8 mouse cellular contexts compared by ENCODE assay signal in the genomic region with DNA sequence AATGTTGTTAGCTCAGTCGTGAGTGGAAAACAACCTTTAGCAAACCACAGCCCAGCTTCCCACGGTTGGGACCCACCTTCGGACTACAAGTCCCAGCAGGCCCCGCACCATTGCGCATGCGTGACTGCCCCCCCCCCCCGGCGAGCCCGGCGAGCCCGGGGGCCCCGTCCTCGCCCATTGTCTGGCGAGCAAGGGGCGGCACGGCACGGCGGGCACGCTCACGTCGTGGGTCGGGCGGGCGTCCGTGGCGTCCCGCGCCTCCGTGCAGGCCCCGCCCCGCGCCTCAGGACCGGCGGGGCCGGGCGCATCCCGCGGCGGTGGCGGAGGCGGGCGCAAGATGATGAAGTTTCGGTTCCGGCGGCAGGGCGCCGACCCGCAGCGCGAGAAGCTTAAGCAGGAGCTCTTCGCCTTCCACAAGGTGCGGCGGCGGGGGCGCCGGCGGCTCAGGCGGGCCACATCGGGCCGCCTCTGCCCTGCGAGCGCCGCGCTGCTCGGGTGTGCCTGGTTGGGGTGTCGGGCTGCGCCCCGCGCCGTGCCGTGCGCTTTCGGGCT. TPM values are rescaled to one million over a fixed set of nuclear protein-coding genes. Genes with fewer than 3 reads are reported as not detected.
A peak's percentile ranks its signal among the peaks of the same experiment; 100 is the strongest.
DNase-seq lines count a peak whose midpoint lies in the region; ATAC-seq and TF ChIP-seq lines count a peak whose summit lies in the region.

Gene Llgl1, plus strand, starts transcription at position 200 of the 552 bp plus-strand sequence.

- no peaks in the 10 kb centered on the region for H3K9me3 ChIP-seq in E14TG2a.4 (ENCODE audit: low read length)
- no peaks in the 10 kb centered on the region for H3K9me3 ChIP-seq in forebrain, embryonic 12.5 days
- H3K9me3 ChIP-seq in heart, postnatal 0 days (replicated peaks; ENCODE audit: control insufficient read depth, low read length) = no peaks in the 10 kb centered on the region
- no peaks in the 10 kb centered on the region for H3K9me3 ChIP-seq in liver, postnatal 0 days (ENCODE audit: low read length)
- H3K9me3 ChIP-seq in neural tube, embryonic 14.5 days (ENCODE audit: control insufficient read depth, low read length) = no peaks in the 10 kb centered on the region

- peaks cover 9% of the 10 kb centered on the region for H3K27me3 ChIP-seq in E14TG2a.4 (ENCODE audit: insufficient read depth, low read length)
- no peaks in the 10 kb centered on the region for H3K27me3 ChIP-seq in forebrain, embryonic 12.5 days
- H3K27me3 ChIP-seq in heart, postnatal 0 days (ENCODE audit: control insufficient read depth, insufficient read depth, low read length) = no peaks in the 10 kb centered on the region
- no peaks in the 10 kb centered on the region for H3K27me3 ChIP-seq in liver, postnatal 0 days (ENCODE audit: insufficient read depth, low read length)
- no peaks in the 10 kb centered on the region for H3K27me3 ChIP-seq in neural tube, embryonic 14.5 days (ENCODE audit: control insufficient read depth, insufficient read depth, low read length)

- H3K9ac ChIP-seq in forebrain, embryonic 12.5 days = peak within 1 kb of the TSS; percentile 93
- peak within 1 kb of the TSS; percentile 88 for H3K9ac ChIP-seq in heart, postnatal 0 days (replicated peaks; ENCODE audit: low read depth, low read length)
- peak within 1 kb of the TSS; percentile 84 for H3K9ac ChIP-seq in liver, postnatal 0 days (replicated peaks)
- H3K9ac ChIP-seq in neural tube, embryonic 14.5 days (replicated peaks; ENCODE audit: low read depth, low read length) = peak within 1 kb of the TSS; percentile 86

- under 1% methylated on average over 60 of the region's 73 CpGs for WGBS in forebrain, embryonic 12.5 days
- under 1% methylated on average over 67 of the region's 73 CpGs for WGBS in heart, postnatal 0 days
- under 1% methylated on average over 46 of the region's 73 CpGs for WGBS in liver, postnatal 0 days (ENCODE audit: insufficient replicate concordance)
- under 1% methylated on average over 47 of the region's 73 CpGs for WGBS in neural tube, embryonic 14.5 days

- H3K4me2 ChIP-seq in forebrain, embryonic 12.5 days = peak within 1 kb of the TSS; percentile 67
- H3K4me2 ChIP-seq in heart, postnatal 0 days (ENCODE audit: low read depth, low read length) = peak within 1 kb of the TSS; percentile 75
- peak within 1 kb of the TSS; percentile 76 for H3K4me2 ChIP-seq in liver, postnatal 0 days (ENCODE audit: low read depth, low read length)
- peak within 1 kb of the TSS; percentile 93 for H3K4me2 ChIP-seq in neural tube, embryonic 14.5 days (ENCODE audit: low read depth, low read length)

- TF ChIP-seq CTCF in E14TG2a.4 (conservative IDR thresholded peaks at IDR 0.05; ENCODE audit: low read length) = no peak
- TF ChIP-seq CTCF in heart, postnatal 0 days (IDR thresholded peaks at IDR 0.05; ENCODE audit: low read depth) = no peak
- no peak for TF ChIP-seq CTCF in liver, postnatal 0 days (IDR thresholded peaks at IDR 0.05; ENCODE audit: low read depth)

- TF ChIP-seq EP300 in heart, postnatal 0 days (IDR thresholded peaks at IDR 0.05; ENCODE audit: low read depth) = no peak
- no peak for TF ChIP-seq EP300 in liver, postnatal 0 days (IDR thresholded peaks at IDR 0.05; ENCODE audit: low read depth)

- peak; percentile 89 for ATAC-seq in forebrain, embryonic 12.5 days (ENCODE audit: low FRiP score)
- ATAC-seq in heart, postnatal 0 days (ENCODE audit: insufficient read depth, low read depth) = peak; percentile 87
- ATAC-seq in liver, postnatal 0 days = peak; percentile 94
- ATAC-seq in neural tube, embryonic 14.5 days (ENCODE audit: low read depth) = peak; percentile 90

- H3K4me1 ChIP-seq in E14TG2a.4 (replicated peaks; ENCODE audit: low read depth, low read length) = peaks cover 58% of the 10 kb centered on the region
- H3K4me1 ChIP-seq in forebrain, embryonic 12.5 days = peaks cover 46% of the 10 kb centered on the region
- H3K4me1 ChIP-seq in heart, postnatal 0 days (ENCODE audit: control insufficient read depth, insufficient read depth) = peaks cover 17% of the 10 kb centered on the region
- peaks cover 22% of the 10 kb centered on the region for H3K4me1 ChIP-seq in liver, postnatal 0 days (ENCODE audit: insufficient read depth)
- H3K4me1 ChIP-seq in neural tube, embryonic 14.5 days (ENCODE audit: control insufficient read depth, insufficient read depth, low read length) = peaks cover 35% of the 10 kb centered on the region

- peaks cover 27% of the 10 kb centered on the region for H3K36me3 ChIP-seq in E14TG2a.4 (ENCODE audit: insufficient read depth, low read length)
- peaks cover 19% of the 10 kb centered on the region for H3K36me3 ChIP-seq in forebrain, embryonic 12.5 days (replicated peaks)
- no peaks in the 10 kb centered on the region for H3K36me3 ChIP-seq in heart, postnatal 0 days (replicated peaks; ENCODE audit: control insufficient read depth, insufficient read depth, low read length)
- H3K36me3 ChIP-seq in liver, postnatal 0 days (replicated peaks; ENCODE audit: insufficient read depth, low read length) = no peaks in the 10 kb centered on the region
- 0 out of 2 replicates have a peak, but pooled peaks cover under 1% of the 10 kb centered on the region for H3K36me3 ChIP-seq in neural tube, embryonic 14.5 days (ENCODE audit: control insufficient read depth, insufficient read depth, low read length)

- H3K4me3 ChIP-seq in E14TG2a.4 (replicated peaks; ENCODE audit: low read length) = peak within 1 kb of the TSS; percentile 91
- H3K4me3 ChIP-seq in forebrain, embryonic 12.5 days (replicated peaks) = peak within 1 kb of the TSS; percentile 86
- H3K4me3 ChIP-seq in heart, postnatal 0 days (ENCODE audit: low read depth, low read length) = peak within 1 kb of the TSS; percentile 80
- H3K4me3 ChIP-seq in liver, postnatal 0 days (ENCODE audit: low read depth, low read length) = peak within 1 kb of the TSS; percentile 86
- H3K4me3 ChIP-seq in neural tube, embryonic 14.5 days (ENCODE audit: low read depth, low read length) = peak within 1 kb of the TSS; percentile 86

- H3K27ac ChIP-seq in forebrain, embryonic 12.5 days = peak within 1 kb of the TSS; percentile 95
- H3K27ac ChIP-seq in heart, postnatal 0 days (ENCODE audit: low read depth) = peak within 1 kb of the TSS; percentile 86
- H3K27ac ChIP-seq in liver, postnatal 0 days (ENCODE audit: low read depth) = peak within 1 kb of the TSS; percentile 67
- H3K27ac ChIP-seq in neural tube, embryonic 14.5 days (ENCODE audit: low read depth, low read length) = peak within 1 kb of the TSS; percentile 87

- peak; percentile 79 for DNase-seq in c-Kit-positive CD71-positive TER-119-negative erythroid progenitor cells, embryonic 14.5 days (ENCODE audit: low read depth)
- DNase-seq in heart, postnatal 0 days (ENCODE audit: low spot score) = peak; percentile 77
- peak; percentile 90 to 94 for DNase-seq in kidney, postnatal 4 days
- peak; percentile 96 for DNase-seq in liver, postnatal 0 days
- DNase-seq in testis, postnatal 10 days (ENCODE audit: low spot score) = peak; percentile 91

RNA-seq across cellular contexts. Expression of gene Llgl1, which starts in this region (rescaled TPM):
- 138 and 152 TPM in 2 replicates for polyA plus RNA-seq in forebrain, embryonic 12.5 days (2016; fragmentation: Nextera tagmentation; extraction: Ambion mirVana)
- total RNA-seq in heart, postnatal 0 days (2014; rRNA removed; ENCODE audit: low replicate concordance) = 33.0 and 34.7 TPM in 2 replicates
- polyA plus RNA-seq in heart, postnatal 0 days (2015; fragmentation: Nextera tagmentation; extraction: Ambion mirVana) = 13.5 and 13.9 TPM in 2 replicates
- polyA plus RNA-seq in liver, postnatal 0 days (2015; fragmentation: Nextera tagmentation; extraction: Ambion mirVana) = 4.2 and 4.6 TPM in 2 replicates
- 35.6 and 42.8 TPM in 2 replicates for polyA plus RNA-seq in neural tube, embryonic 14.5 days (2014; fragmentation: Nextera tagmentation; extraction: Ambion mirVana)

Comparison
In these comparisons a context has a peak if more than half of its experiments do, and no peak if none do; other contexts are left out.
1. Peak in every context shown above with its lines: DNase-seq, ATAC-seq, H3K4me3 ChIP-seq and H3K27ac ChIP-seq.